Mouse (Mus musculus): ENCODE data around the gene Sox6.

Gene Sox6

GRCm38 (mm10) chr7:115463367-115463766 is 575.2 kb downstream of the Sox6 start:
- DNase-seq: no peak

GRCm38 (mm10) chr7:115462276-115462675 is 576.3 kb downstream of the Sox6 start:
- no peak for DNase-seq

GRCm38 (mm10) chr7:115454988-115455387 is 583.6 kb downstream of the Sox6 start:
- no peak for DNase-seq

- DNase-seq: no peak
These were observed 584.9 kb downstream of the Sox6 start for GRCm38 (mm10) chr7:115453713-115454073.

GRCm38 (mm10) chr7:115453042-115453712 is 585.4 kb downstream of the Sox6 start:
- peak; percentile 2 for DNase-seq

- DNase-seq: no peak
These were observed 588.0 kb downstream of the Sox6 start for GRCm38 (mm10) chr7:115450431-115451195.

- DNase-seq: no peak
These were observed 590.1 kb downstream of the Sox6 start for GRCm38 (mm10) chr7:115448403-115449025.

- DNase-seq: no peak
These were observed 591.5 kb downstream of the Sox6 start for GRCm38 (mm10) chr7:115447091-115447490.

GRCm38 (mm10) chr7:115446481-115447016 is 592.0 kb downstream of the Sox6 start:
- no peak for DNase-seq

GRCm38 (mm10) chr7:115426161-115426982 is 612.2 kb downstream of the Sox6 start:
- peak; percentile 7 for DNase-seq

GRCm38 (mm10) chr7:115422828-115423227 is 615.8 kb downstream of the Sox6 start:
- no peak for DNase-seq

GRCm38 (mm10) chr7:115420960-115421359 is 617.6 kb downstream of the Sox6 start:
- DNase-seq: no peak
